Mouse (Mus musculus): ENCODE data around the gene Abcg5.

The Abcg5 gene

DNA sequence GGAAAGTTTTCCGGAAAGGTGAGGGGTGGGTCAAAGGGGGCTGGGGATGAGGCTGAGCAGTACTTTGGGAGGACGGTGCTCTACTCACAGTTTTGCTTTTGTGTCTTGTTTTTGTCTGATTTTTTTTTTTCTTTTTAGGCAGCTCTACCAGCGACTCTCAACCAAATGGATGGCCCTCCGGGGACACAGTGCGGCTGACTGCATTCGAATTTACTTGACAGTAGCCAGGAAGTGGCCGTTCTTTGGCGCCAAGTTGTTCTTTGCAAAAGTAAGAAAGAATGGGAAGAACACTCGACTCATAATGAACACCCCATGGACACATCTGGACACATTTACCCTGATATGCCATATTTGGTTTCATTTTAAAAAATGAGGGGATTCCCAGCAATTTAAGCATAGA, 71.3 kb downstream of the Abcg5 start:
- no peak for DNase-seq (ENCODE audit: low read depth)

DNA sequence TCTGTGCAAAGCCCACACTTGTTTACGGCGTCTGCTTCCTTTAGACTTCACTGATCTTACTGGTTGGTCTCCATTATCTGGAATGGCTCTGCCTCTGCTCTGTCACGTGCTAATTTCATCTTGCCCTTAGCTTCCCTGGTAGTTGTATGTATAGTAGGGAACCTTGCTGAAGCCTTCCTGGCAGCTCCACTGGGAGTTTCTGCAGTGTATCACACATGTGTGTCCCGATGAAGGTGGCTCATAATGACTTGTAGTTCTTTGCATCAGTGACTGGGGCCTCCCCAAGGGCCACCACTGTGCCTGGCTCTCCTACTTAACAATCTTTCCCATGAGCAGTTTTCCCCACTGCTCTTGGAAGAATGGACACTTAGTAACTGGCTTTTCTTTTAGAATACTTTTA, 74.2 kb downstream of the Abcg5 start:
- DNase-seq (ENCODE audit: low read depth), result no peak

Measured in 416B (cell line).